Mouse (Mus musculus): ENCODE results near the gene Gm8369.
"Not testable (repeated sequence)": the region's sequence is repeated elsewhere in the genome, so short reads cannot be mapped to it uniquely, and the experiment has no call there.

Gm8369 gene

GRCm38 (mm10) chr19:11516845-11517244 is 31.1 kb downstream of the Gm8369 start:
- DNase-seq, result peak; percentile 59 to 67

- not testable (repeated sequence) for DNase-seq
Measured at GRCm38 (mm10) chr19:11517373-11517772, 31.6 kb downstream of the Gm8369 start.

GRCm38 (mm10) chr19:11518356-11518755 is 32.6 kb downstream of the Gm8369 start:
- DNase-seq, result not testable (repeated sequence)

GRCm38 (mm10) chr19:11520146-11520545 is 34.4 kb downstream of the Gm8369 start:
- DNase-seq, result no peak

- DNase-seq, result no peak
Measured at GRCm38 (mm10) chr19:11533421-11533820, 47.7 kb downstream of the Gm8369 start.

GRCm38 (mm10) chr19:11533888-11534445 is 48.2 kb downstream of the Gm8369 start:
- DNase-seq, result no peak

GRCm38 (mm10) chr19:11536593-11536992 is 50.9 kb downstream of the Gm8369 start, which contains the start of gene Ms4a4d:
Gene Ms4a4d, plus strand, starts transcription at chr19:11536801.
- no peak for DNase-seq

- no peak for DNase-seq
Measured at GRCm38 (mm10) chr19:11537336-11537735, 51.6 kb downstream of the Gm8369 start.

GRCm38 (mm10) chr19:11540166-11540821 is 54.6 kb downstream of the Gm8369 start:
- DNase-seq, result peak in 1 of 2 experiments; percentile 15

- peak in 1 of 2 experiments; percentile 13 for DNase-seq
Measured at GRCm38 (mm10) chr19:11544383-11544782, 58.6 kb downstream of the Gm8369 start.

- peak; percentile 48 to 75 for DNase-seq
Measured at GRCm38 (mm10) chr19:11547911-11548310, 62.2 kb downstream of the Gm8369 start.

GRCm38 (mm10) chr19:11554726-11555125 is 69.0 kb downstream of the Gm8369 start:
- no peak for DNase-seq

- DNase-seq, result not testable (repeated sequence)
Measured at GRCm38 (mm10) chr19:11559560-11559959, 73.8 kb downstream of the Gm8369 start.
